Mouse (Mus musculus) liver, embryonic 15.5 days (tissue): ENCODE measurements at regions not wholly inside any gene's neighbourhood (a gene's known extent, or its start where the extent isn't known, plus 50 kb on each side); places are given as distances from the start of the nearest gene placed in this dataset.

Experiments used
- ATAC-seq: fragments of 200-750 bp; cut with Nextera tagmentation; 2 replicates; pipeline ENCODE4 v1.8.0; 2017; ENCODE audit warnings: moderate number of reproducible peaks, mild to moderate bottlenecking, moderate library complexity; ENCODE audit not compliant: insufficient read depth
- H3K27ac ChIP-seq: fragments of 300-500 bp; sonication (generic); replicated peaks from 2 replicates; pipeline ENCODE4 v1.5.1; 2015; ENCODE audit warnings: mild to moderate bottlenecking, inconsistent platforms
- H3K27me3 ChIP-seq: fragments of 300-500 bp; sonication (generic); 2 replicates; pipeline ENCODE4 v1.6.1; 2015; ENCODE audit warnings: mild to moderate bottlenecking, inconsistent platforms
- H3K36me3 ChIP-seq: fragments of 300-500 bp; sonication (generic); replicated peaks from 2 replicates; pipeline ENCODE4 v1.6.1; 2015; ENCODE audit warnings: moderate library complexity, mild to moderate bottlenecking, inconsistent platforms
- H3K4me1 ChIP-seq: fragments of 300-500 bp; sonication (generic); replicated peaks from 2 replicates; pipeline ENCODE4 v1.6.1; 2015; ENCODE audit warnings: inconsistent platforms
- H3K4me2 ChIP-seq: fragments of 300-500 bp; sonication (generic); 2 replicates; pipeline ENCODE4 v1.6.1; 2015; ENCODE audit warnings: moderate library complexity, mild to moderate bottlenecking, inconsistent platforms
- H3K4me3 ChIP-seq: fragments of 300-500 bp; sonication (generic); replicated peaks from 2 replicates; pipeline ENCODE4 v1.5.1; 2015; ENCODE audit warnings: mild to moderate bottlenecking, inconsistent platforms
- H3K9ac ChIP-seq: fragments of 300-500 bp; sonication (generic); 2 replicates; pipeline ENCODE4 v1.6.1; 2015; ENCODE audit warnings: moderate library complexity, mild to moderate bottlenecking, inconsistent platforms
- H3K9me3 ChIP-seq: fragments of 300-500 bp; sonication (generic); replicated peaks from 2 replicates; pipeline ENCODE4 v1.6.1; 2016; ENCODE audit warnings: inconsistent platforms
- WGBS: fragments of 180-500 bp; shearing (Covaris S2); methylation state at CpG from one replicate; pipeline ENCODE4 v1.1.7; 2015; ENCODE audit warnings: mixed read lengths; ENCODE audit not compliant: insufficient replicate concordance; 5-methylcytosine and 5-hydroxymethylcytosine counted together

DNA sequence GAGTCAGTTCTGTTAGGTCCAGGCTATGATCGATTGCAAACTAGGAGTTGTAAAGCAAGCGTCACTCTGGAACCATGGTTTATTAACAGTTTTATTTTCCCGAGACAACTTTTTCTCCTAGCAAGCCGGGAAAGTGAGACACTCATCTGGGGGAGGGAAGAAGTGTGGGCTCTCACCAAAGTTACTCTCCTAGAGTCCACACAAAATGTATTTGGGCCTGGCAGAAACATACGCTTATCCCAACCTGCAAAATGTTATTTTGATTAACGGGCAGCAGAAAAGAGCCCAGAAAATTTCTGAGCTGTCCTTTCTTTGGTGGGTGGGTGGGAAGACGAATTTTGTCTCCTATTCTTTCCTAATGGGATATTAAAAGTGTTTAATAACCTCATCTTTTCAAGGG lies 218.4 kb upstream of the Pkn2 start:
- Histone ChIP-seq H3K36me3 (no peaks in the 10 kb centered on the region), H3K27me3 (peaks cover 38% of the 10 kb centered on the region), H3K4me2 (no peak overlapping the region), H3K4me3 (no peak overlapping the region), H3K27ac (no peak overlapping the region), H3K9ac (no peak overlapping the region), H3K9me3 (no peaks in the 10 kb centered on the region), H3K4me1 (no peaks in the 10 kb centered on the region; the same call in 1 of the 2 replicates)
- no peak for ATAC-seq
- 60% methylated on average over 7 of the region's 7 CpGs for WGBS

- Histone ChIP-seq H3K4me2 (no peak overlapping the region), H3K27ac (no peak overlapping the region), H3K9ac (no peak overlapping the region), H3K9me3 (no peaks in the 10 kb centered on the region; the same call in 1 of the 2 replicates), H3K4me1 (no peaks in the 10 kb centered on the region), H3K27me3 (no peaks in the 10 kb centered on the region), H3K36me3 (no peaks in the 10 kb centered on the region), H3K4me3 (no peak overlapping the region)
- 22% methylated on average over 4 of the region's 4 CpGs for WGBS
- ATAC-seq: no peak
Observed at GRCm38 (mm10) chr3:143092206-143092605, 210.4 kb upstream of the Pkn2 start.

GRCm38 (mm10) chr3:143090886-143091285 lies 209.1 kb upstream of the Pkn2 start:
- Histone ChIP-seq H3K4me1 (no peaks in the 10 kb centered on the region), H3K4me3 (no peak overlapping the region), H3K36me3 (no peaks in the 10 kb centered on the region), H3K4me2 (no peak overlapping the region), H3K27ac (no peak overlapping the region), H3K9me3 (no peaks in the 10 kb centered on the region; the same call in 1 of the 2 replicates), H3K27me3 (no peaks in the 10 kb centered on the region), H3K9ac (no peak overlapping the region)
- WGBS: 42% methylated on average over 9 of the region's 9 CpGs
- no peak for ATAC-seq

DNA sequence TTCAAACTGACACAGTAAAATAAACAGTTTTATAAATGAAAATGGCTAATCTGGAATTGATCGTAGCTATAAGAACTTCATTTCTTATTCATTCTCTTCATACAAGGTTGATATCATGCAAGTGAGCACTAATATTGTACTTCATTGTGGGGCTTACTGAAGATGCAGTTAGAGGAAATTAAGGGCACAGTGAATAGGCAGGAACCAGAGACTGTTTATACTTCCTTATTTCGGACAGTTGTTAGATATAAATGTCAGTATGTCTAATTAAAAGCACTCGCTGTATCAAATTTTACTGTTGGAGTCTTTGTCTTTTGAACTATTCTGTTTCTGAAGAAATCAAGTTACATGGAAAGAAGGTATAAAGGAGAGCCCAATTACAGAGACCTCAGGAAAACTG lies 208.5 kb upstream of the Pkn2 start:
- no peaks in the 10 kb centered on the region for H3K36me3 ChIP-seq
- H3K4me1 ChIP-seq: no peaks in the 10 kb centered on the region
- no peak for ATAC-seq
- no peak overlapping the region for H3K9ac ChIP-seq
- H3K4me2 ChIP-seq: no peak overlapping the region
- H3K27me3 ChIP-seq: no peaks in the 10 kb centered on the region
- H3K27ac ChIP-seq: no peak overlapping the region
- no peak overlapping the region for H3K4me3 ChIP-seq
- WGBS: 54% methylated on average over 3 of the region's 3 CpGs
- H3K9me3 ChIP-seq: no peaks in the 10 kb centered on the region; the same call in 1 of the 2 replicates

- Histone ChIP-seq H3K4me3 (no peak overlapping the region), H3K4me2 (no peak overlapping the region), H3K9ac (no peak overlapping the region), H3K27me3 (no peaks in the 10 kb centered on the region), H3K36me3 (no peaks in the 10 kb centered on the region), H3K9me3 (no peaks in the 10 kb centered on the region), H3K27ac (no peak overlapping the region), H3K4me1 (no peaks in the 10 kb centered on the region)
- 38% methylated on average over 3 of the region's 3 CpGs for WGBS
- ATAC-seq: no peak
Observed at GRCm38 (mm10) chr3:143087786-143088185, 206.0 kb upstream of the Pkn2 start.

DNA sequence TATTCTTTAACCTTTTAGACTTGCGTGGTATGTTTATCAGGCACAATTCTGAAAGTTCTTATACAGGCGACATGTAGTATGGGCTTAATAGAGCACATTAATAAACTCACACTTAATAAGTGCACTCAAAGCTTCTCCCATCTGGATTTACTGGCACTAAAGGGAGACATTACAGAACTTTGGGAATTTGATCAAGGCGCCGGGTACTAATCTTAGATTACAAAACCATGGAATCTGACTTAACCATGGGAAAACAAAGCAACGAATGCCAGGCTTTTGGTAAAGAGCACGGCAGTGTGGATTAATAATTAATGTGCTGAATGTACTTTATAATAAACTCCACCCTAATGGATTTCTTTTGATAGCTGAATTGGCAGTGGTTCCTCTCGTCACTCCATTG lies 196.5 kb upstream of the Pkn2 start:
- WGBS: 73% methylated on average over 7 of the region's 7 CpGs
- H3K4me2 ChIP-seq: no peak overlapping the region
- H3K27ac ChIP-seq: no peak overlapping the region
- no peaks in the 10 kb centered on the region for H3K9me3 ChIP-seq
- no peaks in the 10 kb centered on the region for H3K4me1 ChIP-seq
- H3K27me3 ChIP-seq: no peaks in the 10 kb centered on the region
- no peak overlapping the region for H3K9ac ChIP-seq
- ATAC-seq: no peak
- H3K36me3 ChIP-seq: no peaks in the 10 kb centered on the region
- no peak overlapping the region for H3K4me3 ChIP-seq

GRCm38 (mm10) chr3:143071839-143072373 lies 190.1 kb upstream of the Pkn2 start:
- H3K36me3 ChIP-seq: no peaks in the 10 kb centered on the region
- 54% methylated on average over 4 of the region's 4 CpGs for WGBS
- no peak overlapping the region for H3K4me2 ChIP-seq
- ATAC-seq: no peak
- H3K27me3 ChIP-seq: no peaks in the 10 kb centered on the region
- no peaks in the 10 kb centered on the region for H3K4me1 ChIP-seq
- no peak overlapping the region for H3K9ac ChIP-seq
- no peaks in the 10 kb centered on the region for H3K9me3 ChIP-seq
- H3K4me3 ChIP-seq: no peak overlapping the region
- H3K27ac ChIP-seq: no peak overlapping the region

- Histone ChIP-seq H3K4me2 (no peak overlapping the region), H3K36me3 (no peaks in the 10 kb centered on the region), H3K9ac (no peak overlapping the region), H3K4me1 (no peaks in the 10 kb centered on the region), H3K9me3 (no peaks in the 10 kb centered on the region), H3K27me3 (no peaks in the 10 kb centered on the region), H3K27ac (no peak overlapping the region), H3K4me3 (no peak overlapping the region)
- 71% methylated on average over 3 of the region's 3 CpGs for WGBS
- ATAC-seq: no peak
Observed at GRCm38 (mm10) chr3:143054858-143055257, 173.1 kb upstream of the Pkn2 start.

DNA sequence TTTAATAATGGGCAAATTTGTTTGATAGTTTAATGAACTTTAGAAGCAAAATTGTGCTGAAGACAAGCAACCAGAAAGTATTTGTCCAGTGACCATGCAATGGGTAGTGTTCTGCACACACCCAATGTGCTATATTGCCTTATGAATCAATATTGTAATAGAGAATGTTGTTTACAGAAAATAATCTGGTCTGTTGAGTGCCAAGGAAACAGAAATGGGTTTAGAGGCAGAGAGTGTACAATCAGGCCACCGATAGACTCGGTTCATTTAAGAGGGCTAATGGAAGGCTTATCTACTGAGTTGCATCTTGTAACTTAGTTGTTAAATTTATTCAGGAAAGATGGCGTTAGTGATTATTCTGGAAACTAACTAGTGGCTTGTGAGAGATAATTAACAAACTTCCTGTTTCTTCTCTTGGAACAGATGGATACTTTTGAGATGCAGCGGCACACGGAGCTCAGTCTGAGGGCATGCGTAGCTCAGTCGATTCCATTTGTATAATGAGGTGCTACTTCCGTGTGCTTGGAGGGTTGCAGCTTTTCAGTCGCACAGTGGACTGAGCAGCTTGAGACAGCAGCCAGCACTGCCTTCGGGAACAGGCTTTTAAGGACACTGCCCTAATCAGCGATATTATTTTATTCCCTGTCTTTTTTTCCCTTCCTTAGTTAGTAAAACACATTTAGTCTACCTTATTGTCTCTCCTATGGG lies 171.6 kb upstream of the Pkn2 start:
- no peak overlapping the region for H3K27ac ChIP-seq
- no peak for ATAC-seq
- H3K9ac ChIP-seq: no peak overlapping the region
- H3K9me3 ChIP-seq: no peaks in the 10 kb centered on the region
- H3K4me2 ChIP-seq: no peak overlapping the region
- no peak overlapping the region for H3K4me3 ChIP-seq
- H3K36me3 ChIP-seq: no peaks in the 10 kb centered on the region
- H3K4me1 ChIP-seq: no peaks in the 10 kb centered on the region
- no peaks in the 10 kb centered on the region for H3K27me3 ChIP-seq
- 51% methylated on average over 11 of the region's 11 CpGs for WGBS

GRCm38 (mm10) chr3:143040666-143041065 lies 158.9 kb upstream of the Pkn2 start:
- Histone ChIP-seq H3K27me3 (no peaks in the 10 kb centered on the region), H3K9me3 (no peaks in the 10 kb centered on the region), H3K4me2 (no peak overlapping the region), H3K4me3 (no peak overlapping the region), H3K4me1 (no peaks in the 10 kb centered on the region), H3K36me3 (no peaks in the 10 kb centered on the region), H3K9ac (no peak overlapping the region), H3K27ac (no peak overlapping the region)
- no peak for ATAC-seq
- 68% methylated on average over 3 of the region's 3 CpGs for WGBS

- Histone ChIP-seq H3K4me1 (no peaks in the 10 kb centered on the region), H3K9me3 (no peaks in the 10 kb centered on the region), H3K27ac (no peak overlapping the region), H3K9ac (no peak overlapping the region), H3K4me3 (no peak overlapping the region), H3K4me2 (no peak overlapping the region), H3K36me3 (no peaks in the 10 kb centered on the region), H3K27me3 (no peaks in the 10 kb centered on the region)
- no peak for ATAC-seq
- WGBS: 41% methylated on average over 1 of the region's 1 CpGs
Observed at GRCm38 (mm10) chr3:143036108-143036507, 154.3 kb upstream of the Pkn2 start.

DNA sequence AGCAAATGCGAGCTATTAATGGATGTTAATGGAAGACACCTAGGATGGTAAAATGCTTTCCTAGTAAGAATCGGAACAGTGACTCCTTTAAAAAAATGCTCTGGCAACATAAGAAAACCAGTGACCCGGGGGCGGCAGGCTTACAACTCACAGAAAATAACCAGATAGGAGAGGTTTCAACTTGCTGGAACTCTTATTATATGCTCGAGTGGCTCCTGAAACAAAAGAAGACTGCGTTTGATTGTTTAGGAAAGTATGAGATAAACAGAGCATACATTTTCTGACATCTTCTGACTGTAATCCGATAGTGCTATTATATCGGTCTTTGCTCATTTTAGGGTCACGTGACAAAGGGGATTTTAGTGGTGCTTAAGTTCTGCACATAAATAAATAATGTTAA lies 152.8 kb upstream of the Pkn2 start:
- 75% methylated on average over 9 of the region's 9 CpGs for whole genome bisulfite sequencing
- Histone ChIP-seq H3K4me2 (no peak overlapping the region), H3K4me3 (no peak overlapping the region), H3K9ac (no peak overlapping the region), H3K27me3 (no peaks in the 10 kb centered on the region), H3K4me1 (no peaks in the 10 kb centered on the region), H3K36me3 (no peaks in the 10 kb centered on the region), H3K27ac (no peak overlapping the region), H3K9me3 (no peaks in the 10 kb centered on the region)
- ATAC-seq: no peak
